Mouse (Mus musculus): ENCODE results near the gene Gna13.
"Not testable (repeated sequence)": the region's sequence is repeated elsewhere in the genome, so short reads cannot be mapped to it uniquely, and the experiment has no call there.

Gna13 gene

DNA sequence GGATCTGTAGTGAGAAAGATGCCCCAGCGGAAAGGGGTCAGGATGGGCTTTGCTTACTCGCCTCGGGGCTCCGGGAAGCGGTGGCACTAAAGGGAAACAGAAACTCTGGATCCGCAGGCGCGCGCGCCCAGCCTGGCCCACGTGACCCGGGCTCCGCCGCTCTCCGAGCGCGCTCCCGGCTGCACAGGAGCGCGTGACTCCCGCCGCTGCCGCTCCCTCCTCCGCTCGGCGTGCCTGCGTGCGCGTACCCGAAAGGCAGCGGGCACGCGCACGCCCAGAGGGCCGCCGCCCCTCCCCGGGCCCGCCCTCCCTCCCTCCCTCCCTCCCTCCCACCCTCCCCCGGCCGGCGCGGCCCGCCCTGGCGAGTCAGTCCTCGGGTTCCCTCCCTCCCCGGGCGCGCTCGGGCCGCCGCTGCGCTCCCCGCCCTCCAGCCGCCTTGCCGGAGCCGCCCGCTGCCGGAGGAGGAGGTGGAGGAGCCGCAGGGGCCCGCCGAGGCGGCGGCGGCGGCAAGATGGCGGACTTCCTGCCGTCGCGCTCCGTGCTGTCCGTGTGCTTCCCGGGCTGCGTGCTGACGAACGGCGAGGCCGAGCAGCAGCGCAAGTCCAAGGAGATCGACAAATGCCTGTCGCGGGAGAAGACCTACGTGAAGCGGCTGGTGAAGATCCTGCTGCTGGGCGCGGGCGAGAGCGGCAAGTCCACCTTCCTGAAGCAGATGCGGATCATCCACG is at the start of gene Gna13:
Gna13 (plus strand) TSS at position 369 of the 728 bp plus-strand sequence.
- DNase-seq (ENCODE audit: low read depth), result peak; percentile 97

DNA sequence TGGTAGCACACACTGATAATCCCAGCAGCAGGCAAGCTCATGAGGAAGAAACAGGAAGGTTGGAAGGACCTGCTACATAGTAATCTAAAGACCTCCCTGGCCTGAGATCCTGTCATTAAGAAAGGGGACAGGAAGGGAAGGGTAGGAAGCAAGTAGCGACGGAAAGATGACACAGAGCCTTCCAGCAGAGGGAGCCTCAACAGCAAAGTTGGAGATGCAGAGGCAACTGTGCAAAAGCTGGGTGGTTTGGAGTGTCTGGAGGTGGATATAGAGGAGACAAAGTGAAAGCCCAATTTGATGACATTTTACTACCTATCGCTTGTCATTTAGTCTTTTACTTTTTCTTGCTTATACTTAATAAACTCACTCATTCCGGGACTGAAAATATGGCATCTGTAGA is 45.7 kb upstream of the Gna13 start:
- DNase-seq (ENCODE audit: low read depth), result peak; percentile 64

DNA sequence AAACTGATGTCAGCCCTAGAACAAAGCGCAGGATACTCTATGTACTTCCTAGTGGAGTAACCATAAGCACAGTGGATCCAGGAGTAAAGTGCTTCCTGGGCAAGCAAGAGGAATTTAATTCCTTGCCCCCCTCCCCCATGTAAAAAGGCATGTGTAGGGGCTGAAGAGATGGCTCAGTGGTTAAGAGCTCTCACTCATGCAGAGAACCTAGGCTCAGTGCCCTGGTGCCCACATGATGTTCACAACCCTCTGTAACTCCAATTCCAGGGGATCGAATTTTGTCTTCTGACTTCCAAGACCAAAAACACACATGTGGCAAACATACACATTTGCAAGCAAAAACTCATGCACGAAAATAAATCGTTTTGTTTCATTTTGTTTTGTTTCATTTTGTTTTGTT is 43.2 kb upstream of the Gna13 start:
- DNase-seq (ENCODE audit: low read depth), result no peak

DNA sequence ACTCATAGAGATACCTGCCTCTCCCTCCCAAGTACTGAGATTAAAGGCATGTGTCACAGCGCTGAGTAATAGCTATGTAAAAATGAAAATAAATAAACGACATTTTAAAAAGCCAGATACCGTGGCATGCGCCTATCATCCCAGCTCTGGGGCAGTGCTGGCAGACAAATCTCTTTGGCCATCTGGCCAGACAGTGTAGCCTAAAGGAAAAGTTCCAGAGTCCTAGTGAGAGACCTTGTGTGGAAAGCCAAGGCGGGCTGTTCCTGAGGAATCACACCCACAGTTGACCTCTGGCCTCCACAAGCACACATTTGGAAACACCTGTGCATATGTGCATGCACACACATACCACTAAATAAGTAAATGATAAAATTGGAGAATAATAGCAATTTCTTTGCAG is 42.7 kb upstream of the Gna13 start:
- DNase-seq (ENCODE audit: low read depth), result no peak

DNA sequence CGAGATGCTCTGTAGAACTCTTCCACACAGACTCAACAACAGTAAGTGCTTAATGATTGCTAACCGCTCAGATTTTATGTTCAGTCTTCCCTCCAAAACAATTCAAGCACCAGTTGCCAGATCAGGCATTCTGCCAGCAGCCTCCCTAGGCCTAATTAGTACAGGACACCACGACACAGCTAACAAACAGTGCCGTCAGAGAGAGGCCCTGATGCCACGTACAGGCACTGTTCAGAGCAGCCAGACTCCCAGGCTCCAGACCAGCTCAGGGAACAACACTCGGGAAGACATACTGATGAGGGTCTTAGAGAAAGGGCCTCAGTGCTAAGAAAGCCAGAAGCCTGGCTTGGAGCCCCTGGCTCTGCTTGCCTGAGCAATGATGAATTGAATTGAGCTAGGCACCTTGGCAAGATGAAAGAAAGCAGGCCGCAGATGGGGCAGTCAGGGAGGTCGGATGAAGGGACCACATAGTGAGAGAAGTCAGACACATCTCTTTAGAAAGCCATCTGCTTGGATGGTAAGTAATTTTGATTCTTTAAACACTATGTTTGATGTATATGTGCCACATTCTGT is 42.2 kb upstream of the Gna13 start:
- DNase-seq (ENCODE audit: low read depth), result no peak

DNA sequence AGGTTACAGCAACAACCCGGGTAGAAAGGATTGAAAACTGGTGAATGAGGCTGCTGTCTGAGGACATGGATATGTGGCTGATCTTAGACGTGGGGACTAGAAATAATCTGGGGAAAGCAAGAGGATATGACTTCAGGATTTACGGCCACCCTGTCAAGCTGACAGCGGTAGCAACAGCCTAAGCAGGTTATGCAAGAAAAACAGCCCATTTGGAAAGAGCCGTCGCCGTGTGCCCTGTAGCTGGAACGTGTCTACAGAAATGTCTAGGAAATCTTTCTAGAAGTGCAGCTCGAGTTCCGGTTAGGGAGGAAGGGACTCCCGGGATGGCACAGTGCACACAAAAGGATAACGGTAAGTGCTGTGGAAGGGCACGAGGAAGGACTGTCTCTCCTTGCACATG is 36.4 kb upstream of the Gna13 start:
- no peak for DNase-seq (ENCODE audit: low read depth)

DNA sequence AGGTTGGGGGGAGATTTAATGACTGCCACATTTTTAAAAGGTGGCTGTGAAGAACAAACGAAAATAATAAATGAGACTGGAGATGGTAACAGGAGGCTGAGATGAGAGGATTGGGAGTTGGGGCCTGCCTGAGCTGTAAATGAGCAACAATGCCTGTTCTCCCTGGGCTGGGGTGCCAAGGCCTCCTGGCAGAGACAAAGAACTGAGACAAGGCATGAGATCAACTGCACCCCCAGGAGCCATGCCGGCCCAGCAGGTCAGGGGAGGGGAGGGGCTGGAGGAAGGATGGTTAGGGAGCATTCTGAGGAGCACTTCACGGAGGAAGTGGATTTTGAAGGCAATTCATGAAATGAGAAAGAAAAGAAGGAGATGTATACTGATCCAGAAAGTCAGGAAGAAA is 35.2 kb upstream of the Gna13 start:
- no peak for DNase-seq (ENCODE audit: low read depth)

DNA sequence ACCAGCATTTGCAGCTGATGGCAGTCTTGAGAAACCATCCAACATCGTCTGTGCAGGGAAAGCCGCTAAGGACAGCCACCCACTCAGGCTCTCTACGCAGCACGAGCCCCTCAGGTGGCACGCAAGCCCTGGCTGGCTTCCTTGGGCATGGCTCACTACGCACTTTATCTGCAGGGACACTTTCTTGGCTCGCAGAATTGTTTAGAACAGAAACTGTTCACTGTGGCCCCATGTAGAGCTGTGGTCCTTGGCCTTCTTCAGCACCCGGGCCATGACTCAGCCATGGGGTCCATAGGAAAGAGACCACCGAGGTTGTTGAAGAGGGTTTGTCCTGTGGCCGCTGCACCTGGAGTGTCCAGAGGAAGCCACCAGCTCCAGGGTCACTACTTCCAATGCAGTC is 34.7 kb upstream of the Gna13 start:
- DNase-seq (ENCODE audit: low read depth), result no peak

DNA sequence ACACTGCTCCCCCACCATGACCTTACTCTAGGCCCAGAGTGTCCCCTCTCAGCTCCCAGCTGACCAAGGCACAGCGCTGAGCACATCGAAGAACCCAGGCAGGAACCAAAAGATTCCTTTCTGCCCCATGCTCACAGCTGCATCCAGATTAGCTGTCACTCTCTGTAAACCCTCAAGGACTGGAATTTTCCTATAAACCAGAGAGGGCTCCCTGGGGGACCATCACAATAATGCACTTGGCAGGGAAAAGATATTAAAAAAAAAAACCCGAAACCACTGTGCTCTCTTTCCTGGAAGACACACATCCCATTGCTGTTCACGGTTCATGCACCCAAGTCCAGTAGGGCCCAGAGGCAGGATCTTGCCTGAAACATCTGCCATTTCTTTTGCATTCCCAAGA is 33.3 kb upstream of the Gna13 start:
- peak; percentile 57 for DNase-seq (ENCODE audit: low read depth)

DNA sequence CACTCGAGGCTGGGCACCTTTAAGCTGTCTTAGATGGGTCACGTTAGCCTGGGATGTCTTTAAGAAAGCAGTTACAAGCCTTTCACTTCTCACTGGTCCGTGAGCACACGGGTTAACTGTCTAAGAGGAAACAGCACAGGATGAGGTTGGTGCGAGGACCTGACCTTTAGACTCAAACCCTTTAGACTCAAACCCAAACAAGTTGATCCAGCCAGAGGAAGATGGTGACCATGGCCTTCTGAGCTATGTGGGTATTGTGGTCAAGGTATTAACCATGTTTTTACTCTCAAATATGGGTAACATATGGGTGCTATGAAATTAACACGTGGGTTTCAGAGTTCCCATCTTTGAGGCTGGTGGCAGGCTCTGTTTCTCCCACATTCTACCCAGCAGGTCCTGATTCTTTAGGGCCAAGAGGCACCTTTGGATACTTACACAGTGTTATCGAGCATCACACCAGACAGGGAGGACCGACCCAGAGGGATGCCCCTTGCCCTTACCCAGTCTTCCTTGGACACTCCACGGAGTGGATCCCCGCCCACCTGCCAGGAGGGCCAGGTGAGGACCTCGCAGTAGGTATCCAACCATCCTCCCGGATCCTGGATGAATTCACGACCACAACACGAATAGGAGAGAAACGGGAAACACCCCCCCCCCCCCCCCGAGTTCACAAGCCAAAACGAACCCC is 31.8 kb upstream of the Gna13 start:
- DNase-seq (ENCODE audit: low read depth), result no peak

DNA sequence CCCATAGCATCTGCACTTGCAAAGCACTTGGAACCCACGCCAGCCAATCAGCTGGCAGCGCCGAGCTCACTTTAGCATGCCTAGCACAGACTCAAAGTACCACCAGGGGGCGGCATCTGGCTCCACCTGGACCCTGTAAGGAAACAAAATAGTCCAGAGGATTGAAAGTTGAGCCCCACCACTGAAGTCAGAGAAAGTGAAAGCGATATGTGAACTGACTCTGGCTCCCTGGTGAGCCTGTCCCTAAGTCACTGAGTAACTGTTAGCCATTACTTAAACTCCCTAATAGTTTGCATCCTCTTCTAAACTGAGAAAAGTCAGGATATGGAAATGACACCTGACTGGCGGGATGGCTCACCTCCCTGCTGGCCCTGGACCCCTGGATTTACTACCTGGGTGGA is 31.2 kb upstream of the Gna13 start:
- DNase-seq (ENCODE audit: low read depth), result peak; percentile 98

DNA sequence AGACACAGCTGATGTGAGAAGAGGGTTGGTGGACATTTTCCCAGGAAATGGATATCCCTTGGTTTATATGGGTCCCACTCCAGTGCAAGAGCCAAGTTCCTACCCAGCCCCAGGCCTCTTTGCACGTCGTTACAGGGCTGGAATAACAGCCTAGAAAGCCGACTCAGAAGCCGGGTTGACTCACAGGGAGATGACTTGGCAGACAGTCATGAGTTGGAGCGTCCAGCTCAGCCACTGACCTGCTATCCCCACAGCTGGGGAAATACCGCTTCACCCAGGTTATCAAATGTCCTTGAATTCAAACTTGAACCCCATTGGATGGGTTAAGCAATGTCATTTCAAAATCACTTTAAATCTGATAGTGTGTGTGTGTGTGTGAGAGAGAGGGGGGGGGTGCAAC is 29.9 kb upstream of the Gna13 start:
- DNase-seq (ENCODE audit: low read depth), result peak; percentile 85

DNA sequence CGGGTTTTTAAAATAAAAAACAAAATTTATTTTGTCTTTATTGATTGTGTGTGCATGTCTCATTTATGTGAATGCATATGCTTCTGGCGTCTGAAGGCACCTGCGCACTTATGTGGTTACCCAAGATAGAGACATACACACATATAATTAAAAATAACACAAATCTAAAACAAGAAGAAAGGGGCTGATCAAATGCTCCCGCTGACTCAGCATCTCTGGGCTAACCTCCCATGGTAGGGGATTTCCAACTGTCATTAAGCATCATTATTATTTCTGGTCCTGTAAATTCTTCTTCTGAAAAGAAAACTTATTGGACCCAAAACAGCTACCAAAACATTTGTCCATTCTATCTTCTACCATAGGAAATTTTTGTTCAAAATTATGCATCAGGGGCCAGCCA is 27.9 kb upstream of the Gna13 start:
- no peak for DNase-seq (ENCODE audit: low read depth)

DNA sequence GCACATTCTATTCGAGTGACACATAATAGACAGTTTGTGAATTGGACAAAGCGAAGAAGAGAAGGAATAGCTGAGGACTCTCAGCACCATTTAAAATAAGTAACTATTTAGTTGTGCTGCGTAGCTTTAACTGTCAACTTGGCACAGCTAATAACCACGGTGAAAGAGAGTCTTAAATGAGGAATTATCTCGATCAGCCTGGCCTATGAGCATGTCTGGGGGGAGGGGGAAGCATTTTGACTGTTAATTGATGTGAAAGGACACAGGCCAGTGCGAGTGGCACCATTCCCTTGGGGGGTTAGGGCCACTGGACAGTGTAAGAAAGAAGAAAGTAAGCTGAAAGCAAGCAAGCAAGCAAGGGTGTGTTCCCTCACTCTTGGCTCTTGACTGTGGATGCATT is 26.7 kb upstream of the Gna13 start:
- no peak for DNase-seq (ENCODE audit: low read depth)

DNA sequence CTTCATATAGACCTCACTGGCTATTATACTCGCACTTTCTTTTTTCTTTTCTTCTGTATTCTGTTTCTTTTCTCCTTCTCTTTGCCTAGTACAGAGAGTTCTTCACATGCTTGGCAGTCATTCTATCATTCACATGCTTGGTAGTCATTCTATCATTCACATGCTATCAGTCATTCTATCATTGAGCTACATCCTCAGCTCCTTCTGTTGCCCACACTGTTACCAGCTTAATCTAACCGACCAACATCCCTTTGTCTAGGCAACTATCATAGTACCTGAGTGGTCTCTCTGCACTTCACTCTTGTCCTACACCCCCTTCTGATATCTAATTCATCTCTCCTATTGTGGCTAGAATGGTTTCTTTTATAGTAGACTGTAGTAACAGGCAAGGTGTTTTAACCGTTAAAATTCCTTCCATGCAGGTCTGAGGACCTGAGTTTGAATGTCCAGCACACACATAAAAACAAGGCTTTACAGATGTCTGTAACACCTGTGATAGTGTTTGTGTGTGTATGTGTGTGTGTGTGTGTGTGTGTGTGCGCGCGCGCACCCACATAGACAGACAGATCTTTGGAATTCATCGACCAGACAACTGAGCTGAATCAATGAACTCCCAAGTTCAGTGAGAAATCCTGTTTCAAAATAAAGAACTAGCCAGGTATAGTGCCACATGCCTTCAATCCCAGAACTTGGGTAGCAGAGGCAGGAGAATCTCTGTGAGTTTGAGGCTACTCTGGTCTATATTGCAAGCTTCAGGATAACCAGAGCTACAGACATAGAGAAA is 23.3 kb upstream of the Gna13 start:
- DNase-seq (ENCODE audit: low read depth), result no peak

DNA sequence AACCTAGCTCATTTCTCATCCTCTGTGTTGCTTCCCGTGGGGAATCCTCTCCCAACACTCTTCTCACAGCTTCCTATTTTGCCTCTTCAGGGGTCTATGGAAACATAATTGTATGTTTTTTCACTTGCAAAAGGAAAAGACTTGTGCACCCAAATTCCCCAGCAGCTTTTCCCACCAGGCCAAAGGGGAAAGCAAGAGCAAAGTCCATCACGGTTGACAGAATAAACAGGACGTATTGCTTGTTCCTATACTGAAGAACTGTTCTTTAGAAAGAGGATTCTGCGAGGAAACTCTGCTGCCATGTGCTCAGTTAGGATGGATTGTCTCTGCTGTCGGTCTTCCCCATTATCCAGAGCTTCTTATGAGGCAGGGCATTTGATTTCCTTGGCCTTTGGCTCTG is 22.1 kb upstream of the Gna13 start:
- DNase-seq (ENCODE audit: low read depth), result no peak

DNA sequence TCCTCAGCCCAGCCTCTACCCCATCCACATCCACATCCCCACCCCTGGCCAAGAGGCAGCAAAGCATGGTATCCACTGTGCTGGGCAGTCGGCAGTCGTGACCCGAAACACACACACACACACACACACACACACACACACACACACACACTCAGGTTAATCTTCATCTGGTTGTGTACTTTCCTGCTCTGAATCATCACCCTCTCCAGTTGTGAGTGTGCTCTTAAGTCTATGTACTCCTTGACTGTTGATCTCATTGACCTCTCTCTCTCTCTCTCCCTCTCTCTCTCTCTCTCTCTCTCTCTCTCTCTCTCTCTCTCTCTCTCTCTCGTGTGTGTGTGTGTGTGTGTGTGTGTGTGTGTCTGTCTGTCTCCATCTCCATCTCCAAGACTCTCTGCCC is 20.0 kb upstream of the Gna13 start:
- DNase-seq (ENCODE audit: low read depth), result not testable (repeated sequence)

DNA sequence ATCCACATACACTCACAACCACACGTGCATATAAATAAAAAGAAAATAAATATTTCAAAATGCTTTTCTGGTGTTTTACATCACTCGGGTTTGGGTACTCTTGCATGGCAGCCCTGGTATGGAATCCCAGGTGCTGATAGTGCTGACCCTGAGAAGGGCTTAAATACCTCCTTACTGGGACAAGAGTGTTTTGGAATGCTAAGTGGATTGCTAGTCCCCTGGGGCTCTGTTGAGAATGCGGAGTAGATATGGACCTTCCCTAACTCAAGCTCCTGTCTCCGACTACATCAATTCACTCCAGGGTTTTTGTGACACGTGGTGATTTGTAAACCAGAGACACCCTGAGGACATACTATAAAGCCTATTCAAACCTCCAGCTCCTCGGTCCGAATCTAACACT is 19.1 kb upstream of the Gna13 start:
- no peak for DNase-seq (ENCODE audit: low read depth)

DNA sequence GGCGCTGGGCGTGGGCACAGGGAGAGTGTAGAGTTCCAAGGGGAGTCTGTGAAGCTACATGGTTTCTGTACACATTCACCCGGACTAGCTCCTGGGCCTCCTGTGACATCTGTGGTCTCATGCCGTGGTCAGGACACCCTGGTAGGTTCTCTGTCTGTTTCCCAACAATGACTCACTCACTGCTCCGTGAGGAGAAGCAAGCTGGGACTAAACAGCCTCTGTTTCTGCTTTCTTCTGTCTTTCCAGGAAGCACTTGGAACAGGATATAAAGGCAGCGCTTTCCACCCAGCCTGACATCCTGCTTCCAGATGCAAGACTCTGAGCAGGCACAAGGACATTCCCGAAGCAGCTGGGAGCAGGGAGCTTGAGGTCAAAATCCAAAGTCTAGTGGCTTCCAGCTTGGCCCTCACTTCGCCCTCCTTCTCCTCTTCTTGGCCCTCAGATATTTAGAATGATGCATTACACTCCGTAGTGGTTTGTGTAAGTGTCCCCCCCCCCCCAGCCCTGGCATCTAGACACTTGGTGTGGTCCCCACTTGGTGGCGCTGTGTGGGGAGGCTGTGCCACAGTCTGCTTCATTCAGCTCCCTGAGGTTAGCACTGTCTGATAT is 18.5 kb upstream of the Gna13 start:
- peak; percentile 69 for DNase-seq (ENCODE audit: low read depth)

DNA sequence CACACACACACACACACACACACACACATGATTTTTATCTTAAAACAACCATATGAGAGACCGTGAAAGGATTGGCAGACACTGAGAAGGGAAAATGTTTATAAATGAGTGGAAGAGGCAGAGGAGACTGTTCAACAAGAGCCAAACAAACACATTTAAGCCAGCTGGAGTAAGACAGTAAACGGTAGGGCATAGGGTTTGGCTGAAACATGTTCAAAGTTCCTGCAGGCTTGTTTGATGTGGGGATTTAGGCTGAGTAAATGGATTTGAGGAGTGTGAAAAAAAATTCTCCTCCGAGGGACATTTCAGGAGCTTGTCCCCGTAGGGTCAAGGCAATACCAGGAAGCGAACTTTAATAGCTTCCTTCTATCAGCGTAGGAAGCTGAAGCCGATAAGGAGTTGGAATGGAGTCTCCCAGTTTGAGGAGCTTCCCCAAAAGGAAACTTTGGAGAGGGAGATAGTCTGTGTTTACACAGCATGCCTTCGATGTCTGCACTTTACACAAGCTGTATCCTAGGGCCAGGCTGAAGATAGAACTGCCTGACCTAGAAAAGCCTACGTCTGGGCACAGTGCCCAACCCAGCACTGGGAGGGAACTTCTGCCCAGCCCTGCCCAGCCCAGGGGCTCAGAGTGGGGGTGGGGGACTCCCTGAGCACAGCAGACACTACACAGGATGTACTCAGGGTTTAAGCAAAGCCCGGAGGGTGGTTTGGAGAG is 15.2 kb upstream of the Gna13 start:
- peak; percentile 70 for DNase-seq (ENCODE audit: low read depth)

DNA sequence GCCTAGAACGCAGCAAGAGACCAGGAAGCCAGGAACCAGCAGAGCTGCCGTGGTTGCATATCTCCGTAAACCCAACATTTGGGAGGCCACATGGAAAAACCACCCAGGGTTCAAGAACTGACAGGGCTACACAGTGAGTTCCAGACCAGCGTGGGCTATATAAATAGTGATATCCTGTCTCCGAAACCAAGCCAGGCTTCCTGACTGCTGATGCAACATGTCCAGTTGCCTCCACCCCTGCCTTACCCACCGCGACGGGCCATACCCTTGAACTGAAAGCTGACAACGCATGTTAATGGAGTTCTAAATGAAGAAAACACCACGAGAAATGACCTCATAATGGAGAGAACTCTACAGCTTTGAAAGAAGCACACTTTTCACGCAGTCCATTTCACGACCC is 14.2 kb upstream of the Gna13 start:
- no peak for DNase-seq (ENCODE audit: low read depth)

All from NIH3T3 (cell line).